Mouse (Mus musculus): ENCODE data around the gene Plin2. TPM values are rescaled to one million over a fixed set of nuclear protein-coding genes. Genes with fewer than 3 reads are reported as not detected.
"Not testable (repeated sequence)": the region's sequence is repeated elsewhere in the genome, so short reads cannot be mapped to it uniquely, and the experiment has no call there.

Plin2 gene
- total RNA-seq, 4 experiments from 2014 or later = 294 to 506 (median 406) TPM

DNA sequence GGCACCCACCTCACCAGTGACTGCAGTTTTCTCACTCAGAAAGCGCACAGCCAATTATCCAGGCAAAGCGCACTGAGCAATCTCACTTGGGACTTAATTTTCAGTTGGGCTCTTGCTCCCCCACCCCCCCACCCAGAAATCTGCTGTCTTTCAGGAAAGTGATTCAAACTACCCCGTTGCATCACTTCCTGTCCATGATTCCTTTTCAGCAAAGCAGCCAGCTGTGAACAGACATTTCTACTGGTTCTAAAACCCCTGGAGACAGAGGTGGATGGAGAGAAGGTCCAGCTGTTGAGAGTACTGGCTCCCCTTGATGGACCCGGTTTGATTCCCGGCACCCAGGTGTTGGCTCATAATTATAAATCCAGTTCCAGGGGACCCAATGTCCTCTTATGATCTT lies 44.4 kb downstream of the Plin2 start:
- DNase-seq = no peak

DNA sequence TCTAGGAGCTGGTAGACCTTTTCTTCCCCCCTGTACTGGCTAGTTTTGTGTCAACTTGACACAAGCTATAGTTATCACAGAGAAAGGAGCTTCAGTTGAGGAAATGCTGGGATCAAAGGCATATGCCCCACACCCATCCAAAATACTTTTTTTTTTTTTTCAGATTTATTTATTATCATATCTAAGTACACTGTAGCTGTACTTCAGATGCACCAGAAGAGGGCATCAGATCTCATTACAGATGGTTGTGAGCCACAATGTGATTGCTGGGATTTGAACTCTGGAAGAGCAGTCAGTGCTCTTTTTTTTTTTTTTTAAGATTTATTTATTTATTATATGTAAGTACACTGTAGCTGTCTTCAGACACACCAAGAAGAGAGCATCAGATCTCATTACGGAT lies 47.3 kb downstream of the Plin2 start:
- not testable (repeated sequence) for DNase-seq

DNA sequence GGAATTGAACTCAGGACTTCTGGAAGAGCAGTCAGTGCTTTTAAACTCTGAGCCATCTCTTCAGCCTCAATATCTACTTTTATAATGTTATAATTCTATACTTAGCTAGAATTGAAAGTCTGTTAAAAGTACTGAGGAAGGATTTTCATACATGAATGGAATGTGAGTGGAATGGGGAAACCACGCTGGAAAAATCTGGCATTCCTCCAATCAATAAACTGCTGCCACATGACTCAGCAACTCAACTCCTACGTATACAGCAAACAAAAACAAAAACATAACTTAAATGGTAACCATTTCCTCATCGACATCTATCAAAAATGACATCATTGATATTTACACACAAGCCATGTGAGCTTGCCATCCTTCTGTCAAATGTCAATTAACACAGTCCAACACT lies 47.7 kb downstream of the Plin2 start:
- DNase-seq = no peak

DNA sequence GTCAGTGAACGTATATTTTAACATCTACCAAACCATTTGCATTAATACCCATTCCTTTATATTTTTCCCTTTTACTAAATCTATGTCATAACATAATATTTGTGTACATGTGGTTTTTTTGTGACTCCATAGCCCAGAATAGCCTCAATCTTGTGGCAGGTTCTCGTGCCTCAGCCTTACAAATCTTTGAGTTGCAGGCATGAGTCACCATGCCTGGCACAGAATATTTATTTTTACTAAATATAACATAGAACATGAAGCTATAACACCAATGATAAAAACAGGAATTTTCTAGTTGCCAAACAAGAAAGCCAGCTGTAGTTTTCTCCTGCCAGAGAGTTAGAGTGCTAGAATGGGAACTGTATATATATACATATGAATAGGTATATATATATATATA lies 49.4 kb downstream of the Plin2 start:
- no peak for DNase-seq

DNA sequence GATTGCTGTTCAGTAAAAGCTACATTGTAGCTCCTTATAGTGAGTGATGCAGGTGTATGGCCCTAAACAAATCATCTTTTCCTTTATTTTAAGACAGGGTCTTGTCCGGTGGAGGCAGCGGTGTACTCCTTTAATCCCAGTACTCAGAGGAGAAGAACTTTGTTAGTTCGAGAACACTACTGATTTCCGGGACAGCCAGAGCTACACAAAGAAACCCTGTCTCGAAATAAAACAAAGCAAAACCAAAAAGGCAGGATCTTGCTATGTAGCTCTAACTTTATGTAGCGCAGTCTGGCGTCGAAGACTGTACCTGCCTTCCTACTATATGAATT lies 57.6 kb downstream of the Plin2 start:
- no peak for DNase-seq

DNA sequence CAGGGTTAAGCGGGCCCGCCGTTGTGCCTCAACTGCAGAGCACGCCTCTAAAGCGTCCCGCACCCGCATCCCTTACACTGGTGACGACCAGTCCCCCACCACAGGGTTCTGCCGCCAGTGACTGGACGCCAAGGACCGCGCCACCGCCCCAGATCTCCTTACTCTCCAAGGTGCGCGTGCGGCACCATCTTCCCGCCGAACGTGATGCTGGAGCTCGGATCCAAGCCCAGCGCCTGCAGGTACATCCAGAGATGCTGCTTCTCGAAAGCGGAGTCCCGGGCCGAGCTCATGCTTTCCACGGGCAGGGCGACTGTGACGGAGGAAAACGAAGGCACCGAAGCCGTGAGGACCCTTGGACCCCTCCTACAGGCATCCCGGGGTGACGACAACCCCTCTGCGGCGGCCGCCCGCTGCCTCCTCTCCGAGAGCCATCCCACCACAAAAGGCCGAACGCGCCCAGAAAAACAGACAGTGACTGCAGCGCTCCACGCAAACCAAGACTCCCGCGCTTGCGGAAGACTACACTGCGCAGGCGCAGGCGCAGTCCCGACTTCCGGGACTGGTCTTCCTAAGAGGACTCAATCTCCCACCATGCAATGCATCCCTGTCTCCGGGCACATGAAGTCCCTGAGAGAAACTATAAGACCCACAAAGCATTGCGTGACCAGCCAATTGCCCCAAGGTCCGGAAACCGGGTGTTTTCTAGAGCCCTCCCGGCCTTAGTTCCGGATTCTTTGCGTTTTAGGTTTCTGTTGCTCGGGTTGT lies 58.2 kb downstream of the Plin2 start, which contains the start of gene Haus6:
Gene Haus6, minus strand, starts transcription at position 532 of the 765 bp plus-strand sequence.
- peak; percentile 92 for DNase-seq

Other genes with a start within 250 kb of the Plin2 start
- not detected for gene Saxo1, start 111.7 kb downstream of the Plin2 start, total RNA-seq (2022)
- 100 to 1,000 TPM; 106 to 122 (median 118) TPM for gene Rraga, start 94.4 kb downstream of the Plin2 start, total RNA-seq (2022)
- 10 to 100 TPM; 10.2 to 14.5 (median 10.8) TPM for gene Haus6, start 58.0 kb downstream of the Plin2 start, total RNA-seq (2022)
- gene Dennd4c, start 78.5 kb upstream of the Plin2 start, total RNA-seq (2022) = 10 to 100 TPM; 47.1 to 67.8 (median 57.7) TPM
- 100 to 1,000 TPM; 758 to 849 (median 847) TPM for gene Rps6, start 187.4 kb upstream of the Plin2 start, total RNA-seq (2022)
- gene Acer2, start 204.3 kb upstream of the Plin2 start, total RNA-seq (2022) = 10 to 100 TPM; 12.0 to 18.3 (median 16.9) TPM

Data from adrenal gland, adult 8-10 months (tissue).